Mouse (Mus musculus): ENCODE results near the gene Cdkl3.

Gene Cdkl3

DNA sequence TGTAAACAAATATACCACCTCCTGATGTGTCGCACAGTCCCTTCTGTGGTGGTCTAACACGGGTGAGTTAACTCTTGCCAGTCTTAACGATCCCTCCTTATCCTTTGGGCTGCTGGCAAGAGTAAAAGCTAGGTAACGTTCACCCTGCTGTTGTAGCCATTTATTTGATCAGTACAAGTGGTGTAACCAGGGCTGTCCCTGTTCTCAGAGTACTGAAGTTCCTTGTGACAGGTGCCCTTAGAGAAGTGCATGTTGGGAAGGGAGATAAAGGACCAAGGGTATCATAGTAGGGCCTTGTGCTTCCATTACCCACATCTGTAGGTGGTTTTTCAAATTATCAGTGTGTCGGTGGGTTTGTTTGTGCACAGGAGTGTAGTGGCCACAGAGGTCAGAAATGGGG is 123.7 kb downstream of the Cdkl3 start:
- no peak for DNase-seq

DNA sequence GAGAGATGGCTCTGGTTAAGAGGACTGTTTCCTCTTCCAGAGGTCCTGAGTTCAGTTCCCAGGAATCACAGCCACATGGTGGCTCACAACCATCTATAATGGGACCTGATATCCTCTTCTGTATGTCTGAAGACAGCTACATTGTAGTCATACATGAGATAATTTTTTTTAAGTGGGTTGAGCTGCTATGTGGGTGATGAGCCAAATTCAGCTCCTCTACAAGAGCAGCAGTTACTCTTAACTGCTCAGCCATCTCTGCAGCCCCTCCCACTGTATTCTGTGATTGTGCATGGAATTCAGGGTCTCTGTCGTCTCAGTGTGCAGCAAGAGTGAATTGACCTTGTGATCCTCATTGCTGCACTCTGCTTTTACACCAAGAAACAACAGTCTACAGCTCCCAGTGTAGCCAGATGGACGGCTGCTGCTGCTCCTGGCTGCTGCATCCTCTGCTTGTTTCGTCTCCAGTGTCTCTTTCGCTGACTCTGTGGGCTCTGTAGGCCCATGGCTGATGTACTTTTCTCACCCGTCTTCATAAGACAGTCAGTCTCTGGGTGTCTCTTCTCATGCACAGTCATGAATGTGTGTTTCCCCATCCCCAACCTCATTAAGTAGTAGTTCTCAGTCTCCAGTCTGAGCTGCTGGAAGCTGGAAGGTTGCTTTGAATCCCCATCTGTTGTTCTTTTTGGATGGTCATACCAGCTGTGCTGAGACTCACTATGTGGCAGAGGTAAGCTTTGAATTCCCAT is 124.5 kb downstream of the Cdkl3 start:
- DNase-seq = no peak

DNA sequence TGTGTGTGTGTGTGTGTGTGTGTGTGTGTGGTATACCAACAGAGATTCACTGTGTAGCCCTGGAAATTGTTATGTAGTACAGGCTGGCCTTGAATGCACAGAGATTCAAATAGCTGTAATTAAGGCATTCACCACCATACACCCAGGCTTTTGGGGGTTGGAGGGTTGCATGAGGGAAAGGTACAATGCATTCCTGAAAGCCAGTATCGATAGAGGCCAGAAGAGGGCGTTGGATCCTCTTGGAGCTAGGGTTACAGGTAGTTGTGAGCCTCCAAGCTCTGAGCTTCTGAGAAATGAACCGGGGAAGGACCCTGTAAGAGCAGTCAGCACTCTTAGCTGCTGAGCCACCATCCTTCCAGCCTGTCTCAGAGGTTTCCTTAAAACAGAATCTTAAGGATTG is 125.2 kb downstream of the Cdkl3 start:
- peak in 1 of 2 experiments; percentile 16 for DNase-seq

DNA sequence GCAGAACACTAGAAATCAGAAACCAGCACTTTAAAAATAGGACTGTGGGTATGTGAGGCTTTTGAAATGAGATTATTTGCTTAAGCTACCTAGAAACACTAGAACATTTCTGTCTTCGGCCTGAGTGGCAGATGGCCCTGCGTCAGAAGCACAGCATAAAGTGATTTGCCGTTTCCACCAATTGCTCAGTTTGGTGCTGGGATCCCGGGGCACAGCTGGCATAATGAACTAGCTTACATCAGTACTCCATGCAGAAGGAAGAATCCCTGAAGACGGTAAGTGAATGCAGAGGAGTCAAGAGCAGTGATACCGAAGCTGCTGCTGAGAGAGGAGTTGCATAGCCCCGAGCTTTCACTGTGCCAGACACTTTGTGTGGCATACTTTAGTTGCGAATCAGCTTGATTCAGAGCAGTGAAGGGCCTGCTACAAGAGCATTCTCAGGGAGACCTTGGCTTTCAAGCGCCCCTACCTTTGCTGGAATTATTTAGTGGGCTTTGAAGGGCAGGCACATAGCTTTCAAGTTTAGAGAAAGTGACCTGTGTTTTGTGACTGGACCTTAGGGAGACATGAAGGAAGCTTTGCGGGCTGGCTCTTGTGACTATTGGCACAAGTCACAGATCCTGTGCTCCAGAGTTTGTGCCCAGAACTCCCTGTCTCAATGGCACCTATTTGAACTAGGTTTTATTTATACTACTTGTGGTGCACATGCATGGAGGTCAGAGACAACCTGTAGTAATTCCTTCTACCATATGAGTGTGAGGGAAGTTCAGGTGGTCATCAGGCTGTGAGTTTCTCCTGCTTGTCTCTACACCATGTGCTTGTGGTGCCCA is 125.8 kb downstream of the Cdkl3 start:
- DNase-seq = peak in 1 of 2 experiments; percentile 40

DNA sequence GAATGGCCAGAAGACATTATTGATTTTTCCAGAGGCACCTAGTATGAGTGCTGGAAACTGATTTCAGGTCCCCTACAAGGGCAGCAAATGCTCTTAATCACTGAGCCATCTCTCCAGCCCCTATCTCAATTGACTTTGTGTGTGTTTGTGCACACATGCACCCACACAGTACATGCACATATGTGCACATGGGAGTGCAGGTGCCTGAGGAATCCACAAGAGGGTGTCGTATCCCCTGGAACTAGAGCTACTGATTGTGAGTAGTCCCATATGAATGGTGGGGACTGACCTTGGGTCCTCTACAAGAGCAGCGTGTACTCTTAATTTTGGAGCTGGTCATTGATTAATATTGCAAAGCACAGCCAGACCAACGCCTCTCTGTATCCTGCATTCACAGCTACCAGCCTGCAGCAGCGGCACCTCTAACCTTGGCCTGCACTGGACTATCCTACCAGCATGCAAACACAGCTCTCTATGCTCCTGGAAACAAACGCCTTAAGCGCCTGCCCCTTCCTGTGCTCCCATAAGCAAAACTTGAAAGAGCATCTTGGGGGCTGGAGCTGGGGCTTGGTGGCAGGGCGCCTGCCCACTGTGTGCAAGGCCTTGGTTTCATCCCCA is 126.5 kb downstream of the Cdkl3 start:
- DNase-seq = no peak
